Mouse (Mus musculus): ENCODE results near the gene Eya4. TPM values are rescaled to one million over a fixed set of nuclear protein-coding genes. Genes with fewer than 3 reads are reported as not detected.

Gene Eya4
- polyA plus RNA-seq, 1 experiment from 2014 or later = 0.75 TPM

- Histone ChIP-seq H3K4me3 (no peak overlapping the region), H3K4me1 (no peaks in the 10 kb centered on the region), H3K27me3 (no peaks in the 10 kb centered on the region), H3K27ac (no peak overlapping the region), H3K36me3 (no peaks in the 10 kb centered on the region), H3K9ac (no peak overlapping the region), H3K9me3 (no peaks in the 10 kb centered on the region), H3K4me2 (no peak overlapping the region)
- no peak for ATAC-seq (ENCODE audit: borderline replicate concordance, extremely low read depth, low FRiP score, low TSS enrichment)
- WGBS = 89% methylated on average over 5 of the region's 5 CpGs
These were observed 224.1 kb downstream of the Eya4 start for GRCm38 (mm10) chr10:23126529-23126928.

GRCm38 (mm10) chr10:23120437-23120836 is 230.1 kb downstream of the Eya4 start:
- Histone ChIP-seq H3K4me2 (no peak overlapping the region), H3K4me1 (no peaks in the 10 kb centered on the region), H3K27ac (no peak overlapping the region), H3K4me3 (no peak overlapping the region), H3K36me3 (no peaks in the 10 kb centered on the region), H3K27me3 (peaks cover 7% of the 10 kb centered on the region; the same call in 1 of the 2 replicates), H3K9ac (no peak overlapping the region), H3K9me3 (no peaks in the 10 kb centered on the region)
- ATAC-seq (ENCODE audit: borderline replicate concordance, extremely low read depth, low FRiP score, low TSS enrichment) = no peak
- 14% methylated on average over 2 of the region's 2 CpGs for WGBS

DNA sequence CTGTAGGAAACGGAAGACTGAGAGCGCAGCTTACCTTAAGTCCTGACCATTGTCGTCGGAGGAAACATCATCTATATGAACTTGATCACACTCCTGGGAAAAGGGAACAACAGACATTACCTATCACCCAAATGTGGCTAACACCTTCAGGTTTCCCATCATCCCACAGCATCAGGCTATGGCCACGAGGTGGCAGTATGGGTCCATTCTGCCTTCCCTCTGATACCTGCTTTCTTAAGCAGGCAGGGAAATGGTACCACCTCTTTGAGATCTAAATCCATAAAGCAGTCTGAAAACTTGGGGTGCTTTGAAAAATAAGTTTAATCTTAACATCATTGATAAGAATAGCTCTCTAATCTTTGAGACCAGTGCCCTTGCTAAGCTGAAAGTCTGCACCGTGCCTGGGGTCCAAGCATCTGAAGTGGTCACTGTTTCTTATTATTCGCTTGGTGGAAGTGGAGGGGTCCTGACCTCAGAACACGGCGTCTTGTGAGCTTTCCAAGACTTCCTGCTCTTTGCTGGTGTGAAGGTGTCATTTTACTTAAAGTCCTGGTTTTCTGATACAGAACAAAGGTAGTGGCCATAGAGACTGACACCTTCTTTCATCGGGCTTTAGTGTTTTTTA is 233.7 kb downstream of the Eya4 start:
- Histone ChIP-seq H3K9ac (no peak overlapping the region), H3K27ac (no peak overlapping the region), H3K27me3 (peaks cover 7% of the 10 kb centered on the region; the same call in 1 of the 2 replicates), H3K4me3 (no peak overlapping the region), H3K4me2 (no peak overlapping the region), H3K36me3 (no peaks in the 10 kb centered on the region), H3K4me1 (no peaks in the 10 kb centered on the region), H3K9me3 (no peaks in the 10 kb centered on the region)
- WGBS = 44% methylated on average over 10 of the region's 10 CpGs
- ATAC-seq (ENCODE audit: borderline replicate concordance, extremely low read depth, low FRiP score, low TSS enrichment) = no peak

DNA sequence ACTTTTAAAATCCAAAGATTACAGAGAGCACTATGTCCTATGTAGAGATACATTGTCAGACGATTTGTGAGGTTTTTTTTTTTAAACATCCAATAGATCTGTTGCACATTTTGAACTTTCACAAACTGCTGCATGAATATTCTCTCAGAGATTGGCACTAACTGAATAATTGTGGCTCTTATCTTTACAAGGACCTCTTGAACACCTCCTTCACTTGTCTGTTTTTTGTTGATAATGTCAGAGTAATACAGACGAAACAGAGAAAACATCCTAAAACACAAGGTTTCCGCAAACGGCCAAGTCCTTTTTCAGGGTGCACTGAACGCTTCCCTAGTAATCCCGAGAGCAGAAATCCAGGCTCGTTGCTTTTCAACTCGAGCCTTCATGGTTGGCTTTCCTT is 234.5 kb downstream of the Eya4 start:
- no peak overlapping the region for H3K4me3 ChIP-seq
- no peak overlapping the region for H3K27ac ChIP-seq
- H3K4me2 ChIP-seq = no peak overlapping the region
- WGBS = 73% methylated on average over 8 of the region's 8 CpGs
- no peak overlapping the region for H3K9ac ChIP-seq
- ATAC-seq (ENCODE audit: borderline replicate concordance, extremely low read depth, low FRiP score, low TSS enrichment) = no peak
- H3K9me3 ChIP-seq = no peaks in the 10 kb centered on the region
- H3K27me3 ChIP-seq = peaks cover 7% of the 10 kb centered on the region; the same call in 1 of the 2 replicates
- H3K4me1 ChIP-seq = no peaks in the 10 kb centered on the region
- H3K36me3 ChIP-seq = no peaks in the 10 kb centered on the region

- no peak for ATAC-seq (ENCODE audit: borderline replicate concordance, extremely low read depth, low FRiP score, low TSS enrichment)
- H3K9ac ChIP-seq = no peak overlapping the region
- H3K9me3 ChIP-seq = no peaks in the 10 kb centered on the region
- H3K27ac ChIP-seq = no peak overlapping the region
- H3K4me2 ChIP-seq = no peak overlapping the region
- H3K4me1 ChIP-seq = no peaks in the 10 kb centered on the region
- no peaks in the 10 kb centered on the region for H3K36me3 ChIP-seq
- peaks cover 7% of the 10 kb centered on the region; the same call in 1 of the 2 replicates for H3K27me3 ChIP-seq
- WGBS = 53% methylated on average over 3 of the region's 3 CpGs
- no peak overlapping the region for H3K4me3 ChIP-seq
These were observed 235.3 kb downstream of the Eya4 start for GRCm38 (mm10) chr10:23115321-23115720.

- WGBS = 61% methylated on average over 4 of the region's 4 CpGs
- Histone ChIP-seq H3K36me3 (no peaks in the 10 kb centered on the region), H3K4me1 (no peaks in the 10 kb centered on the region), H3K4me3 (no peak overlapping the region), H3K9ac (no peak overlapping the region), H3K27me3 (no peaks in the 10 kb centered on the region), H3K4me2 (no peak overlapping the region), H3K27ac (no peak overlapping the region), H3K9me3 (no peaks in the 10 kb centered on the region)
- no peak for ATAC-seq (ENCODE audit: borderline replicate concordance, extremely low read depth, low FRiP score, low TSS enrichment)
These were observed 242.5 kb downstream of the Eya4 start for GRCm38 (mm10) chr10:23108122-23108521.

DNA sequence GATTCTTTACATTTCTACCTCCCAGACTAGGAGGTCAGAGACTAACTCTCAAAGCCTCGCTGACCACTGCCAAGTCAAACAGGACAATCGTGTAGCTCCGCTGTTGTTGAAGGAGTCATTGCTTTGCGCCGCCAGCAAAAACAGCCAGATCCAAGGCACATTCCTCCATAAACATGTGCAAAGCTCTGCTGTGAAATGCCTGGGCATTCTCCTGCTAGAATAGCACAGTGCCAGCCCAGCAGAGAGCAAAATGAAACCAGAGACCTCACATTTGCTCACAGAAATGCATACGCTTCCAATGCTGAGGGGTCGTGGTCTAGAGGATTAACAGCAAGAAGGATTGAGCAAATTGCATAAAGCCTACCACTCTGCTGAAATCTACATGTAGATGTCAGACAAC is 258.1 kb downstream of the Eya4 start:
- Histone ChIP-seq H3K4me3 (no peak overlapping the region), H3K9me3 (no peaks in the 10 kb centered on the region), H3K4me1 (peaks cover 19% of the 10 kb centered on the region), H3K36me3 (no peaks in the 10 kb centered on the region), H3K9ac (no peak overlapping the region), H3K27me3 (no peaks in the 10 kb centered on the region), H3K4me2 (no peak overlapping the region), H3K27ac (no peak overlapping the region)
- ATAC-seq (ENCODE audit: borderline replicate concordance, extremely low read depth, low FRiP score, low TSS enrichment) = no peak
- WGBS = 70% methylated on average over 7 of the region's 7 CpGs

- ATAC-seq (ENCODE audit: borderline replicate concordance, extremely low read depth, low FRiP score, low TSS enrichment) = no peak
- Histone ChIP-seq H3K9me3 (no peaks in the 10 kb centered on the region), H3K4me2 (no peak overlapping the region), H3K9ac (no peak overlapping the region), H3K27me3 (no peaks in the 10 kb centered on the region), H3K27ac (no peak overlapping the region), H3K4me1 (peaks cover 21% of the 10 kb centered on the region), H3K36me3 (no peaks in the 10 kb centered on the region), H3K4me3 (no peak overlapping the region)
- WGBS = 76% methylated on average over 3 of the region's 3 CpGs
These were observed 259.0 kb downstream of the Eya4 start for GRCm38 (mm10) chr10:23091552-23091951.

DNA sequence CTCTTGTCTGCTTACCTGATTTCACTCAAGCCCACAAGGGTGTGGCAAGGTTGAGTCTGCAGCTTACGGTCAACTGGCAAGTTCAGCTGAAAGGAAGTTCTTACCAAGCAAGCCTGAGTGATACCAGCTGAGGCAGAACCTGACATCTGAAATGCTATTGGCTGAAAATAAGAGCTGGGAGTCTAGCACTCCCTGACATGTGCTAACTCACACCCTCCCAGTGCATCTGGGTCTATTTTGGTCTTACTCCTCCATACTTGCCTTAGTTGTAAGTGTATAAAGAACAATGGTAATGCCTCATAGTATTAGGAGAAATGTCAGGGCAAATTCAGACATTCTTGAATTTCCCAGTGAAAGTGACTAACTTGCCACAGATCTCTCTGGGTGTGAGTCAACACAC is 260.3 kb downstream of the Eya4 start:
- whole genome bisulfite sequencing = 81% methylated on average over 1 of the region's 1 CpGs
- Histone ChIP-seq H3K4me1 (peaks cover 29% of the 10 kb centered on the region), H3K36me3 (no peaks in the 10 kb centered on the region), H3K4me3 (no peak overlapping the region), H3K9ac (no peak overlapping the region), H3K27ac (no peak overlapping the region), H3K27me3 (no peaks in the 10 kb centered on the region), H3K9me3 (no peaks in the 10 kb centered on the region), H3K4me2 (no peak overlapping the region)
- ATAC-seq (ENCODE audit: borderline replicate concordance, extremely low read depth, low FRiP score, low TSS enrichment) = no peak

GRCm38 (mm10) chr10:23089271-23089670 is 261.3 kb downstream of the Eya4 start:
- WGBS = 61% methylated on average over 6 of the region's 6 CpGs
- no peaks in the 10 kb centered on the region for H3K9me3 ChIP-seq
- no peak overlapping the region for H3K4me3 ChIP-seq
- H3K9ac ChIP-seq = no peak overlapping the region
- ATAC-seq (ENCODE audit: borderline replicate concordance, extremely low read depth, low FRiP score, low TSS enrichment) = no peak
- H3K36me3 ChIP-seq = no peaks in the 10 kb centered on the region
- H3K27me3 ChIP-seq = no peaks in the 10 kb centered on the region
- H3K27ac ChIP-seq = no peak overlapping the region
- H3K4me2 ChIP-seq = no peak overlapping the region
- peaks cover 29% of the 10 kb centered on the region for H3K4me1 ChIP-seq

GRCm38 (mm10) chr10:23088764-23089163 is 261.8 kb downstream of the Eya4 start:
- no peaks in the 10 kb centered on the region for H3K36me3 ChIP-seq
- ATAC-seq (ENCODE audit: borderline replicate concordance, extremely low read depth, low FRiP score, low TSS enrichment) = peak; percentile 58
- H3K4me2 ChIP-seq = no peak overlapping the region
- H3K4me1 ChIP-seq = peaks cover 29% of the 10 kb centered on the region
- no peak overlapping the region for H3K27ac ChIP-seq
- no peaks in the 10 kb centered on the region for H3K27me3 ChIP-seq
- no peak overlapping the region for H3K4me3 ChIP-seq
- no peak overlapping the region for H3K9ac ChIP-seq
- H3K9me3 ChIP-seq = no peaks in the 10 kb centered on the region
- 16% methylated on average over 3 of the region's 3 CpGs for WGBS

- H3K27me3 ChIP-seq = no peaks in the 10 kb centered on the region
- H3K36me3 ChIP-seq = no peaks in the 10 kb centered on the region
- H3K9me3 ChIP-seq = no peaks in the 10 kb centered on the region
- H3K4me3 ChIP-seq = peak overlapping the region; percentile 17; the same call in 1 of the 2 replicates
- 32% methylated on average over 21 of the region's 21 CpGs for WGBS
- peak; percentile 78; the same call in 1 of the 2 replicates for ATAC-seq (ENCODE audit: borderline replicate concordance, extremely low read depth, low FRiP score, low TSS enrichment)
- H3K4me2 ChIP-seq = peak overlapping the region; percentile 51
- H3K9ac ChIP-seq = no peak overlapping the region
- H3K4me1 ChIP-seq = peaks cover 28% of the 10 kb centered on the region
- H3K27ac ChIP-seq = 0 out of 2 replicates have a peak overlapping the region, but pooled peaks have one; percentile 34
These were observed 264.0 kb downstream of the Eya4 start for GRCm38 (mm10) chr10:23086352-23087215.

Measured in lung, embryonic 15.5 days (tissue).